Mouse (Mus musculus) kidney, embryonic 16.5 days (tissue): Measurements from ENCODE around the gene Trim37. TPM values are rescaled to one million over a fixed set of nuclear protein-coding genes. Genes with fewer than 3 reads are reported as not detected.
"Not testable (repeated sequence)": the region's sequence is repeated elsewhere in the genome, so short reads cannot be mapped to it uniquely, and the experiment has no call there.

ENCODE experiments used
- ATAC-seq: fragments of 200-750 bp; cut with Nextera tagmentation; 2 replicates; pipeline ENCODE4 v1.8.0; 2017; ENCODE audit warnings: moderate TSS enrichment; ENCODE audit not compliant: low FRiP score, low TSS enrichment
- H3K27ac ChIP-seq: fragments of 300-500 bp; sonication (generic); 2 replicates; pipeline ENCODE4 v1.5.1; 2014; ENCODE audit warnings: low read length
- H3K27me3 ChIP-seq: fragments of 300-500 bp; sonication (generic); 2 replicates; pipeline ENCODE4 v1.6.1; 2014; ENCODE audit warnings: low read length, control low read depth, mixed read lengths; ENCODE audit not compliant: insufficient read depth
- H3K36me3 ChIP-seq: fragments of 300-500 bp; sonication (generic); 2 replicates; pipeline ENCODE4 v1.6.1; 2014; ENCODE audit warnings: low read length, control low read depth, mixed read lengths; ENCODE audit not compliant: insufficient read depth
- H3K4me1 ChIP-seq: fragments of 300-500 bp; sonication (generic); 2 replicates; pipeline ENCODE4 v1.6.1; 2014; ENCODE audit warnings: low read length, control low read depth, mixed read lengths; ENCODE audit not compliant: insufficient read depth
- H3K4me2 ChIP-seq: fragments of 300-500 bp; sonication (generic); replicated peaks from 2 replicates; pipeline ENCODE4 v1.6.1; 2014; ENCODE audit warnings: low read depth, low read length
- H3K4me3 ChIP-seq: fragments of 300-500 bp; sonication (generic); 2 replicates; pipeline ENCODE4 v1.5.1; 2014; ENCODE audit warnings: mild to moderate bottlenecking, low read length
- H3K9ac ChIP-seq: fragments of 300-500 bp; sonication (generic); replicated peaks from 2 replicates; pipeline ENCODE4 v1.6.1; 2014; ENCODE audit warnings: low read length
- H3K9me3 ChIP-seq: fragments of 300-500 bp; sonication (generic); 2 replicates; pipeline ENCODE4 v1.6.1; 2016; ENCODE audit warnings: low read length, control low read depth
- WGBS: fragments of 180-500 bp; shearing (Covaris S2); extraction: QIAGEN DNeasy Blood & Tissue Kit; methylation state at CpG from one replicate; pipeline ENCODE4 v1.1.7; 2014; 5-methylcytosine and 5-hydroxymethylcytosine counted together
- microRNA counts: library from miRNA; unstranded; fragments of <30 nt; microRNA quantifications from one replicate; lab custom pipeline; 2016
- microRNA-seq: library from miRNA; unstranded; fragments of <30 nt; microRNA quantifications from one replicate; pipeline ENCODE4, GENCODE M21; 2016
- polyA plus RNA-seq: library from polyadenylated mRNA; unstranded; fragments of >200 nt; fragmentation: Nextera tagmentation; extraction: Ambion mirVana; gene quantifications from 2 replicates; pipeline ENCODE4 v1.2.1, GENCODE M21; 2015

Gene Trim37
- polyA plus RNA-seq, 1 experiment from 2014 or later, result 29.0 TPM

GRCm38 (mm10) chr11:87261705-87262104 lies 134.8 kb downstream of the Trim37 start:
- not testable (repeated sequence) for ATAC-seq, H3K9me3 ChIP-seq, H3K27ac ChIP-seq, H3K36me3 ChIP-seq, H3K27me3 ChIP-seq, H3K4me1 ChIP-seq, H3K9ac ChIP-seq, H3K4me2 ChIP-seq, H3K4me3 ChIP-seq
- WGBS, result 74% methylated on average over 4 of the region's 4 CpGs

DNA sequence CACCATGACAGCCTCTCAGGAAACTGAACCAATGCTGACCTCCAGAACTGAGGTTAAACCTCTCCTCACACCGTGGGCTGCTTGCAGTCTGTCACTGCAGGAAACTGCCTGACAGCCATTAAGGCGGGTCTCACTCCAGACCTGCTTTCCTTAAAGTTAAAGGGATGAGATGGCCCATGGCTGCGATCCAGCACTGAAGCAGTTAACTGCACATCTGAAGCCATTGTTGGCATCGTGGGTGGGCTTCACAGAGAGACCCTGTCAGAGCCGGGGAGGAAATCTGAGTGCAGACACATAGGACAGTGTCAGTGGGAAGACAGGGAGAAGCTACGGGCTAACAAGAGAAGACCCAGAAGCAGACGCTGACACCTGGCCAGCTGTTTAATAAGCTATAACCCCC lies 137.1 kb downstream of the Trim37 start:
- Histone ChIP-seq H3K4me2 (no peak overlapping the region), H3K4me3 (no peak overlapping the region), H3K4me1 (0 out of 2 replicates have a peak, but pooled peaks cover 4% of the 10 kb centered on the region), H3K9me3 (no peaks in the 10 kb centered on the region), H3K27ac (no peak overlapping the region), H3K9ac (no peak overlapping the region), H3K27me3 (no peaks in the 10 kb centered on the region), H3K36me3 (no peaks in the 10 kb centered on the region)
- WGBS, result 15% methylated on average over 7 of the region's 7 CpGs
- no peak; the same call in 1 of the 2 replicates for ATAC-seq

DNA sequence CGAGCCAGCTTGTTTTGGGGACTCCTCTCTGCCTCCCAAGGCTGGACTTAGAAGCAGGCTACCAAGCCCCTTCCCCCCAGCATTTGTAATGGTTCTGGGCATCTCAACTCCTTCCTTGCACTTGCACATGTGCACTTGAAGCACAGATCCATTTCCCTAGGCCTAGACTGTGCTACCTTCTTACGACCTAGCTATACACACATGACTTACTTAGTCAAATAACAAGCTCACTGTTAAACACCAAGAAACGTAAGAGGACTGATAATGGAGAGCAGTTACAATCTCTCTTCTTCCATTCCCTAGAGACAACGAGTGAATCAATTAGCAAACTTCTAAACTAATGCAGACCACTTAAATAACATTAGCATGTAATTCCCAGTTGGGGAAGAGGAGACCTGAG lies 139.4 kb downstream of the Trim37 start:
- Histone ChIP-seq H3K36me3 (no peaks in the 10 kb centered on the region), H3K4me3 (no peak overlapping the region), H3K4me1 (0 out of 2 replicates have a peak, but pooled peaks cover 4% of the 10 kb centered on the region), H3K9me3 (no peaks in the 10 kb centered on the region), H3K4me2 (no peak overlapping the region), H3K27me3 (no peaks in the 10 kb centered on the region), H3K27ac (no peak overlapping the region), H3K9ac (no peak overlapping the region)
- no peak for ATAC-seq
- 68% methylated on average over 4 of the region's 4 CpGs for whole genome bisulfite sequencing

GRCm38 (mm10) chr11:87268803-87269202 lies 141.9 kb downstream of the Trim37 start:
- Histone ChIP-seq H3K4me3 (no peak overlapping the region), H3K9ac (no peak overlapping the region), H3K36me3 (no peaks in the 10 kb centered on the region), H3K27me3 (no peaks in the 10 kb centered on the region), H3K27ac (no peak overlapping the region), H3K9me3 (peaks cover 4% of the 10 kb centered on the region; the same call in 1 of the 2 replicates), H3K4me1 (0 out of 2 replicates have a peak, but pooled peaks cover under 1% of the 10 kb centered on the region), H3K4me2 (no peak overlapping the region)
- no peak for ATAC-seq
- 91% methylated on average over 2 of the region's 2 CpGs for WGBS

MicroRNA genes within 50 kb of the gene (microRNA counts, 519-probe panel; counts per million panel counts)
- 4,293 counts per million, percentile 92 among the panel's probes with 10 or more counts for microRNA mmu-miR-301a (lab: Ali Mortazavi, UCI)

Small RNAs within 50 kb of the gene (microRNA-seq; reads per million reads assigned to microRNA genes)
- 941 reads per million, percentile 78 among the genes with 10 or more reads in this experiment for gene Mir301

Other genes starting within 250 kb of the Trim37 start
- gene Ypel2, start 133.4 kb upstream of the Trim37 start, polyA plus RNA-seq, result 11.6 and 13.2 TPM in 2 replicates
- gene Gdpd1, start 53.0 kb upstream of the Trim37 start, polyA plus RNA-seq, result 25.6 and 25.7 TPM in 2 replicates
- gene Smg8, start 40.3 kb upstream of the Trim37 start, polyA plus RNA-seq, result 22.5 and 23.1 TPM in 2 replicates
- 9.2 and 13.9 TPM in 2 replicates for gene Prr11, start 18.4 kb upstream of the Trim37 start, polyA plus RNA-seq
- gene Ska2, start 17.8 kb upstream of the Trim37 start, polyA plus RNA-seq, result 59.4 and 61.1 TPM in 2 replicates
- gene Ppm1e, start 231.9 kb downstream of the Trim37 start, polyA plus RNA-seq, result 1.9 and 2.3 TPM in 2 replicates